Mouse (Mus musculus): ENCODE results near the gene Col2a1.

DNA sequence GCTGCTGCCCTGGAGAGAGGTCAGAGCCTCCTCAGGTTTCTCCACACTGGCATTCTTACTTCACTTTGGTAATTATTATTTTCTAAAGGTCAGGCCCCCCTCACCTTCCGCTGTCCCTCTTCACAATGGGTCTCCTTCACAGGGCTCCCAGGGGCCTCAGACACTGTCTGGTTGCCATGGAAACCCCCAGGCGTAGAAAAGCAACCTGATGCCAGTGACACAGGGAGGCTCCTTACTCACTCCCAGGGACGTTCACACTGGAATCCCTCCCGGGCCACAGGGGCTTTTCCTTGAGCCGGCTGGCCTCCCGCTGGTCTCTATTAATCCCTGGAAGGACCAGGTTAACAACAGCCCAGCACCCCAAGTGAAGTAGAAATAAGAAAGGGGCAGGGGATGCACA is 14.4 kb downstream of the Col2a1 start:
- TF ChIP-seq POLR2A (IDR thresholded peaks at IDR 0.05; ENCODE audit: borderline replicate concordance, low read depth, low read length) (no peak), CTCF (IDR thresholded peaks at IDR 0.05; ENCODE audit: low read depth, low read length) (no peak)

Data from bone marrow macrophage, adult 2 months (primary cell).